Mouse (Mus musculus) megakaryocyte, embryonic 14.5 days (primary cell): Measurements from ENCODE around the gene Tenm4.

Experiments
- FLI1 ChIP-seq: IDR thresholded peaks from 2 replicates; pipeline ENCODE4 v1.6.1; 2012; ENCODE audit warnings: low read length, inconsistent platforms, mixed read lengths
- GATA1 ChIP-seq: IDR thresholded peaks from 3 replicates; pipeline ENCODE4 v1.6.1; 2012; ENCODE audit warnings: mixed read lengths, low read length, inconsistent platforms, borderline replicate concordance

GRCm38 (mm10) chr7:96551809-96552208, 380.8 kb downstream of the Tenm4 start:
- TF ChIP-seq GATA1, result no peak
- TF ChIP-seq FLI1, result no peak
